Mouse (Mus musculus) bone marrow macrophage, adult 2 months (primary cell): ENCODE results near the gene Jak2.

ENCODE experiments used
- CTCF ChIP-seq: IDR thresholded peaks from 2 replicates; pipeline ENCODE4 v1.5.1; 2012; ENCODE audit warnings: low read depth, mild to moderate bottlenecking, low read length, moderate library complexity
- POLR2A ChIP-seq: IDR thresholded peaks from 2 replicates; pipeline ENCODE4 v1.6.1; 2012; ENCODE audit warnings: mild to moderate bottlenecking, low read depth, low read length, borderline replicate concordance

DNA sequence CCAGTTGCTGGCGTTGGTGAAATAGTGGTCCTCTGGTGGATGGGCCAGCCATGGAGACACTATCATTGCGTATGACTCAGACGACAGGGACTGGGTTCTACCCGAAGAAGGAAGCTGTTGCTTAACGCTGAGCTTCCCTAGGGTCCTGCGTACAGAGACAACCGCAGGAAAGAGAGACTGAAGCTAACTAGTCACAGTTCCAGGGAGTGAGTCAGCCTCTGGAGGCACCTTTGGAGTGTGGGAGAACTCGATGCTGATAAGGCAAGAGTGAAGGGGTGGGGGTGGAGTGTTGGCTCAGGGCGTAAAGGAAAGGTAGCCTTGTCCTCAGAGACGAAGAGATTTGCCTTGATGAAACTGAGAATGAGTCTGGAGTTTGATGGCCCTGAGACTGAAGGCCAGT is 10.0 kb upstream of the Jak2 start:
- TF ChIP-seq CTCF (no peak), POLR2A (no peak)
